Mouse (Mus musculus) urinary bladder, postnatal 10 days (tissue): ENCODE results near the gene 4930544D05Rik.
"Not testable (repeated sequence)": the region's sequence is repeated elsewhere in the genome, so short reads cannot be mapped to it uniquely, and the experiment has no call there.

ENCODE experiments used
- DNase-seq: peaks from one replicate; pipeline ENCODE4 v3.0.0; 2022; ENCODE audit warnings: low spot score

4930544D05Rik gene

DNA sequence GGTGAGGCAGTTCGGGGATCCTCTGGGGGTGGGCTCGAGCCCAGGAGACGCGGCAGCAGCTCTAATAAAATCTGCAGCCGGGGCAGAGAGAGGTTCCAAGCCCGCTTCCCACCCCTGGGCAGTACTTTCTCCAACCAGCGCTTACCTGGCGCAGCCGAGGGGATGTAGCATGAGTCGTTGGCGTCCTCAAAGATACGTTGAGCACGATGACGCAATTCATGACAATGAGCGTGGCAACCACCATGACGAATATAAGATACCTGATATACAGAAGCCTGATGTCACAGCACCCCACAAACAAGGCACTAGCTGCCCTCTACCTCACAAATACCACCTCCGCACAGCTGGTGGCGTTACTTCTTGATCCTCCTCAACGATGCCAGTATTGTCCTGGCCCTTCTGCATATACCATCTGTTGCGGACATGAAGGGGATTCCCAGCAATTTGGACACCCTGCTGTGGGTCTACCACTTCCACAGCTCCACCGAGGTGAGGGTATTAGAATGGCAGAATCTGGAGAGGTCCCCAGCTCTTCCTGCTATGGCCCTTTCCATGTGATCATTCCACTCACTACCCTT, at the start of gene 4930544D05Rik:
TSS of gene 4930544D05Rik (plus strand) at position 333 of the 578 bp plus-strand sequence.
- DNase-seq: no peak

DNA sequence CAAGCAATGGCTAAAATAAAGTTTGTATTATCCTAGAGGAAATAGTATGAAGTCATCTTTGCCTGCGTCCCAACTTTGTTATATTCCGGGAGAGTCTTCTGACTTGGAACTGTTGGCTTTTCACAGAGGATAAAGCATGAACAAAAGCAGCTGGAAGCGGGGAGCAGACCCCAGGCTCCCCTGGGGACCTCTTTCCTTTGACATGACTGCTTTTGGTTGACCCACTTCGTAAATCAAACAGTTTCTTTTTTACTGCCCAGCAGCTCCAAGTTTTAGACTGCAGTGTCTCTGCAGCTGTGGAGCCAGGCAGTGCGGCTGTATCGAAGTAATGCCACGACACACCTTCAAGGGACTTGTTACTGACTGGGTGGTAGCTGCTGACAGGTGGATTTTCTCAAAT, 49.1 kb upstream of the 4930544D05Rik start:
- DNase-seq: no peak

DNA sequence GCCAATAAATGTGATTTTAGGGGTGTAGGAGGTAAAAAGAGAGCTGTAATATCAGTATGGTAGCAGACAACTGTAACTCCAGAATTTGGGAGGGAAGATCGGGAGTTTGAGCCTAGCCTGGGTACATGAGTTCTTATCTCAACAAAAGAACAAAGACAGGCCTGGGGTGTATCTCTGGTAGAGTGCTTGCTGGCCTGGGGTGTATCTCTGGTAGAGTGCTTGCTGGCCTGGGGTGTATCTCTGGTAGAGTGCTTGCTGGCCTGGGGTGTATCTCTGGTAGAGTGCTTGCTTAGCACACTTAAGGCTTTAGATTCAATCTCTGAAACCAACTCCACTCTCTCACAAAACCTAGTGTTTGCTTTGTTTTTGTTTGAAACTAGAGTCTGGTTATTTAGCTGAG, 45.0 kb upstream of the 4930544D05Rik start:
- not testable (repeated sequence) for DNase-seq

- DNase-seq: no peak
These were observed 44.0 kb upstream of the 4930544D05Rik start for GRCm38 (mm10) chr11:70571641-70572040.

- DNase-seq: no peak
These were observed 43.2 kb upstream of the 4930544D05Rik start for GRCm38 (mm10) chr11:70572348-70572902.

GRCm38 (mm10) chr11:70573872-70574271, 41.8 kb upstream of the 4930544D05Rik start:
- no peak for DNase-seq

GRCm38 (mm10) chr11:70577201-70577600, 38.4 kb upstream of the 4930544D05Rik start:
- no peak for DNase-seq

GRCm38 (mm10) chr11:70578962-70579361, 36.7 kb upstream of the 4930544D05Rik start:
- no peak for DNase-seq

DNA sequence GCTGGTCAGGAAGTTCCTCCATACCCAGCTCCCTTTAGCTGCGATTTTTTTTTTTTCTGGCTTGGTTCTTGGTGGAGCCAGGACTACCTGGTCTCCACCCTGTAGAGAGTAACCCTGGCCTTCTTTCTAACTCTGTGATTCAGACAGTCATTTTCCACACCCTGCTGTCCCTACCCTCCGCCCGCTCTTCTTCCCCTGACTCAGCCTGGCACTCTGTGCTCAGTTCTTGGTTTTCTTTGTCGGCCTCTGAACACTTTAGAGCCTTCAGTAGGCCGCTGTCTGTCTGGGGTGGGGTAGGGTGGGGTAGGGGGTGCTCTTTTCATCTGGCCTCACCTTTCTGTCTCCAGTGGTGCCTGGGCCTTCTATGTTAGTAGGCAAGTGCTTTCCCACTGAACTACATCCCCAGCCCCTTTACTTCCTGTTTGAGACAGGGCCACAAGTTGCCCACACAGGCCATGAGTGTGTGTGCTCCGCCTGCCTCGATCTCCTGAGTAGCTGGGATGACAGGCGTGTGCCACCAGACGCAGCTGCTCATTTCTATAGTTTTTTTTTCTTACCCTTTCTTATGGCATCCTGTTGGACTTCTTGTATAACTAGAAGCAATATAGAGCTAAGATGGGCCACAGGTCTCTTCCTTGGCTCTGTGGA, 35.8 kb upstream of the 4930544D05Rik start:
- DNase-seq: no peak

DNA sequence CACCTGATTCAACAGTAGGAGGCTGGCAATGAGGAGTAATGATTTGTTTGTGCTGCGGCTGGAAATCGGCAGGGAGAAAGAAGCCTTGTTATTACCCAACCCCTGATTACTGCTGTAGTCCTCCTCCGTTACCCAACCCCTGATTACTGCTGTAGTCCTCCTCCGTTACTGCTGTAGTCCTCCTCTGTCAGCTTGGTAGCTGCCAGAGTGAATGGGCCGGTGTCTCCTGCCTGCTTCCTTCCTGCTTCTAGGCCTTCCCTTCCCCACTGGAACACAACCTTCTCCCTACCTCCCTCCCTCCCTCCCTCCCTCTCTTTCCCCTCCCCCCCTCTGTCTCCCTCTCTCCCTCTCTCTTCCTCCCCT, 35.3 kb upstream of the 4930544D05Rik start:
- no peak for DNase-seq

GRCm38 (mm10) chr11:70580921-70581320, 34.7 kb upstream of the 4930544D05Rik start:
- DNase-seq: no peak

- DNase-seq: no peak
These were observed 33.5 kb upstream of the 4930544D05Rik start for GRCm38 (mm10) chr11:70582196-70582595.

- DNase-seq: no peak
These were observed 32.5 kb upstream of the 4930544D05Rik start for GRCm38 (mm10) chr11:70583022-70583714.

GRCm38 (mm10) chr11:70583775-70584174, 31.9 kb upstream of the 4930544D05Rik start:
- no peak for DNase-seq

- no peak for DNase-seq
These were observed 30.2 kb upstream of the 4930544D05Rik start for GRCm38 (mm10) chr11:70585457-70585856.

- no peak for DNase-seq
These were observed 29.4 kb upstream of the 4930544D05Rik start for GRCm38 (mm10) chr11:70586261-70586660.

GRCm38 (mm10) chr11:70586954-70587353, 28.7 kb upstream of the 4930544D05Rik start:
- no peak for DNase-seq

- DNase-seq: no peak
These were observed 23.9 kb upstream of the 4930544D05Rik start for GRCm38 (mm10) chr11:70591733-70592132.

GRCm38 (mm10) chr11:70594253-70594989, 21.2 kb upstream of the 4930544D05Rik start:
- no peak for DNase-seq

DNA sequence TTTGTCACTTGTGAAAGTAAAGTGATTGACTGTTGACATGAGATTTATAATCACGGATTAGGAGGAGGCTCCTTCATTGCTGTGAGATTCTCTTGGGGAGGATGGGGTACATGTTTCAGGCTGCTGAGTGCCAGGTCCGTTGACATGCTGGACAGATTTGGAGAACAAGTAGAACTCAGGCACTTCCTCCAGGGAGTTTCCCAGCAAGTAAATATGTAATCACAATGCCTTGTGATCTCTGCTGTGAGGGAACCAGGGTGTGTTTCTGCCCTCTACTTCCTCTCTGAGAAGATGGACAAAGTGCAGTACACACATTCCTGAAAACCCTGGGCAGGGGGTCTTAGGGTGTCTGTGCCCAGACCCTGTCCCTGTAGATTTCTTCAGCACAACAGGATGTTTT, 20.0 kb upstream of the 4930544D05Rik start:
- no peak for DNase-seq

GRCm38 (mm10) chr11:70596094-70596493, 19.6 kb upstream of the 4930544D05Rik start:
- no peak for DNase-seq

DNA sequence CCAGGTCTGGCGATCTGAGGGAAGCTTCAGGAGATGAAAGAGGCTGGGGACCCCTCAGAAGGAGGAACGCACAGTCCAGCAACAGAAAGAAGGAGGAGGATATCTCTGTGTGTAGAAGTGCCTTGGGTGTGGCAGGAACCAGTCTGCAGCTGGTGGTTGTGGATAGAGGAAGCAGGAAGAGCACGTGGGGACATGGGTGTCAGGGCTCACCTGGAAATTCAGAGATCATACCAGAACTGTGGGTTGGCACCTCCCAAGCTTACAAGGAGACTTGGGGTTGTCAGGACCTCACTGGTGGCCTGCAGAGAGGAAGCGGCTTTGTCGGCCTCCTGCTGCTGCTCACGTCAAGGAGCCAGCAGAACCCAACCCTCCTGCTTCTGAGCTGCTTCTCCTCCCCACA, 18.3 kb upstream of the 4930544D05Rik start:
- no peak for DNase-seq
